Mouse (Mus musculus) liver, embryonic 16.5 days (tissue): ENCODE measurements around the gene Rbm8a. TPM values are rescaled to one million over a fixed set of nuclear protein-coding genes. Genes with fewer than 3 reads are reported as not detected.
"Not testable (repeated sequence)": the region's sequence is repeated elsewhere in the genome, so short reads cannot be mapped to it uniquely, and the experiment has no call there.

ENCODE experiments used
- ATAC-seq: fragments of 200-750 bp; cut with Nextera tagmentation; 2 replicates; pipeline ENCODE4 v1.8.0; 2017; ENCODE audit warnings: low read depth, mild to moderate bottlenecking, moderate number of reproducible peaks, moderate library complexity
- H3K27ac ChIP-seq: fragments of 300-500 bp; sonication (generic); 2 replicates; pipeline ENCODE4 v1.5.1; 2014; ENCODE audit warnings: mild to moderate bottlenecking, low read length
- H3K27me3 ChIP-seq: fragments of 300-500 bp; sonication (generic); 2 replicates; pipeline ENCODE4 v1.6.1; 2014; ENCODE audit warnings: low read depth, low read length, mixed read lengths; ENCODE audit not compliant: control insufficient read depth, insufficient read depth
- H3K36me3 ChIP-seq: fragments of 300-500 bp; sonication (generic); 2 replicates; pipeline ENCODE4 v1.6.1; 2014; ENCODE audit warnings: mild to moderate bottlenecking; ENCODE audit not compliant: control insufficient read depth, insufficient read depth
- H3K4me1 ChIP-seq: fragments of 300-500 bp; sonication (generic); 2 replicates; pipeline ENCODE4 v1.6.1; 2014; ENCODE audit warnings: low read depth, low read length, mixed read lengths; ENCODE audit not compliant: control insufficient read depth
- H3K4me2 ChIP-seq: fragments of 300-500 bp; sonication (generic); 2 replicates; pipeline ENCODE4 v1.6.1; 2014; ENCODE audit warnings: low read depth, low read length, mixed read lengths
- H3K4me3 ChIP-seq: fragments of 300-500 bp; sonication (generic); 2 replicates; pipeline ENCODE4 v1.5.1; 2014; ENCODE audit warnings: low read depth, mild to moderate bottlenecking, low read length
- H3K9ac ChIP-seq: fragments of 300-500 bp; sonication (generic); 2 replicates; pipeline ENCODE4 v1.6.1; 2014; ENCODE audit warnings: low read depth, low read length
- H3K9me3 ChIP-seq: fragments of 300-500 bp; sonication (generic); replicated peaks from 2 replicates; pipeline ENCODE4 v1.6.1; 2016; ENCODE audit warnings: low read length; ENCODE audit not compliant: control insufficient read depth
- WGBS: fragments of 180-500 bp; shearing (Covaris S2); extraction: QIAGEN DNeasy Blood & Tissue Kit; methylation state at CpG from one replicate; pipeline ENCODE4 v1.1.7; 2014; ENCODE audit not compliant: insufficient replicate concordance; 5-methylcytosine and 5-hydroxymethylcytosine counted together
- polyA plus RNA-seq: library from polyadenylated mRNA; unstranded; fragments of >200 nt; fragmentation: Nextera tagmentation; extraction: Ambion mirVana; gene quantifications from 2 replicates; pipeline ENCODE4 v1.2.1, GENCODE M21; 2015

Rbm8a gene
- polyA plus RNA-seq, 1 experiment from 2014 or later = 48.4 TPM

- peak overlapping the region; percentile 68 for H3K4me3 ChIP-seq
- peak overlapping the region; percentile 87 for H3K4me2 ChIP-seq
- H3K27me3 ChIP-seq = peaks cover 60% of the 10 kb centered on the region
- peak; percentile 52 for ATAC-seq
- peaks cover 19% of the 10 kb centered on the region for H3K4me1 ChIP-seq
- no peaks in the 10 kb centered on the region for H3K36me3 ChIP-seq
- peak overlapping the region; percentile 40 for H3K27ac ChIP-seq
- no peaks in the 10 kb centered on the region for H3K9me3 ChIP-seq
- WGBS = 1% methylated on average over 25 of the region's 40 CpGs
- peak overlapping the region; percentile 52 for H3K9ac ChIP-seq
These were observed 28.4 kb upstream of the Rbm8a start for GRCm38 (mm10) chr3:96601251-96601787.

- H3K27ac ChIP-seq = no peak overlapping the region
- H3K9me3 ChIP-seq = no peaks in the 10 kb centered on the region
These were observed 27.6 kb upstream of the Rbm8a start for GRCm38 (mm10) chr3:96601941-96602703.

GRCm38 (mm10) chr3:96602704-96603084, 27.0 kb upstream of the Rbm8a start:
- Histone ChIP-seq H3K4me2 (no peak overlapping the region), H3K27ac (no peak overlapping the region), H3K4me1 (peaks cover 6% of the 10 kb centered on the region), H3K36me3 (no peaks in the 10 kb centered on the region), H3K9ac (no peak overlapping the region), H3K27me3 (peaks cover 47% of the 10 kb centered on the region), H3K4me3 (no peak overlapping the region), H3K9me3 (no peaks in the 10 kb centered on the region)
- WGBS = 32% methylated on average over 5 of the region's 5 CpGs
- ATAC-seq = no peak

More at GRCm38 (mm10) chr3:96601941-96602703, 27.6 kb upstream of the Rbm8a start:
- Histone ChIP-seq H3K27me3 (peaks cover 52% of the 10 kb centered on the region), H3K36me3 (no peaks in the 10 kb centered on the region), H3K4me1 (peaks cover 11% of the 10 kb centered on the region), H3K4me3 (no peak overlapping the region; the same call in 1 of the 2 replicates), H3K4me2 (peak overlapping the region; percentile 87), H3K9ac (no peak overlapping the region; the same call in 1 of the 2 replicates)
- 46% methylated on average over 10 of the region's 10 CpGs for WGBS
- ATAC-seq = no peak

- H3K4me2 ChIP-seq = no peak overlapping the region
These were observed 26.4 kb upstream of the Rbm8a start for GRCm38 (mm10) chr3:96603311-96603710.

DNA sequence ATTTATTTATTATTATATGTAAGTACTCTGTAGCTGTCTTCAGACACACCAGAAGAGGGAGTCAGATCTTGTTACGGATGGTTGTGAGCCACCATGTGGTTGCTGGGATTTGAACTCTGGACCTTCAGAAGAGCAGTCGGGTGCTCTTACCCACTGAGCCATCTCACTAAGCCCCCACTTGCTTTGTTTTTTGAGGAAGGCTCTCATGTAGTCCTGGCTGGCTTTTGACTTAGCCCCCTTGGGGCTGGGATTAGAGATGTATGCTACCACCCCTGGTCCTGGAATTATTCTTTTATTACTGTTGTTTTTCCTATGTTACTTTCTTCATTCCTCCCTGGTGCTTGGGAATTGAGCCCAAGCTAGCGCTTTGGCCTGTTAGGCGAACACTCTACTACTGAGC, 23.7 kb upstream of the Rbm8a start:
- H3K9me3 ChIP-seq, H3K4me3 ChIP-seq, H3K27ac ChIP-seq, H3K9ac ChIP-seq, ATAC-seq, H3K36me3 ChIP-seq, H3K4me1 ChIP-seq, H3K4me2 ChIP-seq: not testable (repeated sequence)
- peaks cover 14% of the 10 kb centered on the region for H3K27me3 ChIP-seq
- WGBS = 78% methylated on average over 4 of the region's 4 CpGs

More at GRCm38 (mm10) chr3:96603311-96603710, 26.4 kb upstream of the Rbm8a start:
- Histone ChIP-seq H3K27me3 (peaks cover 40% of the 10 kb centered on the region), H3K9ac (no peak overlapping the region), H3K9me3 (no peaks in the 10 kb centered on the region), H3K27ac (no peak overlapping the region), H3K4me3 (no peak overlapping the region), H3K4me1 (peaks cover 2% of the 10 kb centered on the region; the same call in 1 of the 2 replicates), H3K36me3 (no peaks in the 10 kb centered on the region)
- WGBS = 66% methylated on average over 5 of the region's 5 CpGs
- no peak for ATAC-seq

DNA sequence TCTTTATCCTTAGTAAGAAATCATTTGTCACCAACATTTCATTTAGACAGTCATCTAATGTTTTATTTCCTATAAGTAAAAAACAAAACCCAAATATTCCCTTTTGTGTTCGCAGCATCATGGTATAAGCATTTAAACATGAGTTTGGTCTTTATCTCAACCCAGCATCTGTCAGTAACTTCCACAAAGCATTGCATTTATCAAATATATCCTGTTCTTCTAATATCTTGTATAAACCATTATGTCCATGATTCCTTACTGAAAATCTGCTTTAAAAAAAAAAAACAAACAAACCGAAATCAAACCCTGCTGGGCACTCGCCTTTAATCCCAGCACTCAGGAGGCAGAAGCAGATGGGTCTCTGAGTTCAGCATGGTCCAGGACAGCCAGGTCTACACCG, 23.1 kb upstream of the Rbm8a start:
- H3K4me1 ChIP-seq = no peaks in the 10 kb centered on the region; the same call in 1 of the 2 replicates
- peaks cover 8% of the 10 kb centered on the region for H3K27me3 ChIP-seq
- H3K36me3 ChIP-seq = no peaks in the 10 kb centered on the region
- no peak for ATAC-seq
- H3K4me3 ChIP-seq = no peak overlapping the region
- H3K9ac ChIP-seq = no peak overlapping the region
- no peaks in the 10 kb centered on the region for H3K9me3 ChIP-seq
- H3K27ac ChIP-seq = no peak overlapping the region
- no peak overlapping the region for H3K4me2 ChIP-seq
- WGBS = 60% methylated on average over 4 of the region's 4 CpGs

GRCm38 (mm10) chr3:96617941-96618340, 11.8 kb upstream of the Rbm8a start:
- Histone ChIP-seq H3K4me1 (no peaks in the 10 kb centered on the region), H3K4me3 (no peak overlapping the region), H3K4me2 (no peak overlapping the region), H3K36me3 (no peaks in the 10 kb centered on the region; the same call in 1 of the 2 replicates), H3K27me3 (no peaks in the 10 kb centered on the region), H3K9ac (no peak overlapping the region), H3K27ac (no peak overlapping the region), H3K9me3 (no peaks in the 10 kb centered on the region)
- 73% methylated on average over 3 of the region's 3 CpGs for WGBS
- no peak for ATAC-seq

DNA sequence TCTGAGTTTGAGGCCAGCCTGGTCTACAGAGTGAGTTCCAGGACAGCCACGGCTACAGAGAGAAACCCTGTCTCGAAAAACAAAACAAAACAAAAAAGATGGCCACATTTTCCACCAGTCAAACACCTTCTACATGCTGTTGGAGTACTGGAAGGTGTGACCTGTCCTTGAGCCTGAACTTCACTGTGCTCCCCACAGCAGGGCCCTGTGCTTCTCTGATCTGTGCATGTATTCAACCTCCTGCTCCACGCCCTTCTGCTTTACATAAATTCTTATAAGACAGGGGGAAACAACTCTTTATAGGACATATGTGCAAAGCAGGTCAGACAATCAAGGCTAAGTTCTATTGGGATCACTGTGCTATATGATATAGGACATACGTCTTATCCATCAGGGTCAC, 6.5 kb upstream of the Rbm8a start:
- Histone ChIP-seq H3K9ac (no peak overlapping the region), H3K4me3 (no peak overlapping the region), H3K4me1 (no peaks in the 10 kb centered on the region), H3K36me3 (no peaks in the 10 kb centered on the region; the same call in none of the 2 replicates), H3K9me3 (no peaks in the 10 kb centered on the region), H3K27ac (no peak overlapping the region), H3K27me3 (no peaks in the 10 kb centered on the region), H3K4me2 (no peak overlapping the region)
- no peak for ATAC-seq
- 70% methylated on average over 4 of the region's 4 CpGs for WGBS

- peaks cover 34% of the 10 kb centered on the region for H3K4me1 ChIP-seq
- H3K9me3 ChIP-seq = no peaks in the 10 kb centered on the region
- H3K27ac ChIP-seq = no peak overlapping the region
- ATAC-seq = no peak
- no peaks in the 10 kb centered on the region for H3K27me3 ChIP-seq
- H3K4me2 ChIP-seq = no peak overlapping the region
- H3K9ac ChIP-seq = no peak overlapping the region
- H3K36me3 ChIP-seq = peaks cover 9% of the 10 kb centered on the region
- no peak overlapping the region for H3K4me3 ChIP-seq
These were observed 2.3 kb downstream of the Rbm8a start for GRCm38 (mm10) chr3:96632058-96632457.
